Mouse (Mus musculus): Measurements from ENCODE around the gene Nexn.
A peak's percentile ranks its signal among the peaks of the same experiment; 100 is the strongest.
"Not testable (repeated sequence)": the region's sequence is repeated elsewhere in the genome, so short reads cannot be mapped to it uniquely, and the experiment has no call there.

Gene Nexn

DNA sequence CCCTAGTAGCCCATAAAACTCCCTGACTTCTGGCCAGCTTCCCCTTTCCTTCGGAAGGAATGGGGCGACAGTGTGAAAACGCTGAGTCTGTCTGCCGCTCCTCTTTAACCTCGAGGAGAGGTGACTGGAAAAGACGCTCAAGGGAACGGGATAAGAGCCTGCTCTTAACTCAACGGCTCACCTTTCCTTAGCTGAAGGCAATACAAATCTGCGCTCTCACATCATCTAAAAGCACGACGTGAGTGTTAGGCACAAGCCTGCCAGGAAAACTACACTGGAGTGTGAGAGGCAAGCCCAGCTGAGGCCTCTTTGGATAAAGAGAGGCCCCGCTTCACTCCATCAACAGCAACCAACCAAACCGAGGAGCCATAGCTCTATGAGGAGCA, at the start of gene Nexn:
Nexn (minus strand) TSS at position 315 of the 386 bp plus-strand sequence.
- DNase-seq = no peak

DNA sequence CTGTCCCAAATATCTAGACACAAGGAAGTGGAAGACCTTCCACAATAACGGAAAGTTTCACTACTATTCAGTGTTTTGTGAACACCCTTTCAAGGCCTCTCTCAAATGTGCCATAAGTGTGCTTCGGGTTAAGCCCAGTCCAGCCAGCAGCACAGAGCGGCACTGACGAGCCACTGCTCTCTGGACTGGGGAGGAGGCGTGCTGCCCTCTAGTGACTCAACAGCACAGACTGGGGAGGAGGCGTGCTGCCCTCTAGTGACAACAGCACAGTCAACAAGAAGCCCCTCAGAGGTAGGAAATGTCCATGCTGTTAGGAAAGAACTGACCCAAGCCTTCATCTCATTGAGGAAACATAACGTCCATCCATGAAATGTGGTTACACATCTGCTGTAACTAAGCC, 49.5 kb upstream of the Nexn start:
- DNase-seq = peak; percentile 66 to 74

- DNase-seq = not testable (repeated sequence)
These were observed 48.5 kb upstream of the Nexn start for GRCm38 (mm10) chr3:152314666-152315065.

DNA sequence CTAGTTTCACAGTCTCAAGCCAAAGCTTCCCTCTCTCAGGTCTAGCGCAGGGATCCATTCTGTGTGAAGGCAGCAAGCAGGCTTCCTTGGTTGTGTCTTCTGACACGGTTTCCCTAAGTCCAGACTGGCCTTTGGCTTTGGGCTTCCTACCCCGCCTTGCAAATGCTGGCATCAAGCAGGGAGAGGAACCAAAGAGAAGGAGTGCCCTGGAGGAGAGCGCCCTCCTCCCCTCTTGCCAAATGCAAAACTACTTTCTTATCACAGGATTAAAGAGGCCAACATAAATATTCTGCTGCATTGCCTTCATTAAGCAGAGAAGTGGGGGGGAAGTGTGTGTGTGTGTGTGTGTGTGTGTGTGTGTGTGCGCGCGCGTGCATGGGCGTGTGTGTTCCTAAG, 43.1 kb upstream of the Nexn start:
- no peak for DNase-seq

DNA sequence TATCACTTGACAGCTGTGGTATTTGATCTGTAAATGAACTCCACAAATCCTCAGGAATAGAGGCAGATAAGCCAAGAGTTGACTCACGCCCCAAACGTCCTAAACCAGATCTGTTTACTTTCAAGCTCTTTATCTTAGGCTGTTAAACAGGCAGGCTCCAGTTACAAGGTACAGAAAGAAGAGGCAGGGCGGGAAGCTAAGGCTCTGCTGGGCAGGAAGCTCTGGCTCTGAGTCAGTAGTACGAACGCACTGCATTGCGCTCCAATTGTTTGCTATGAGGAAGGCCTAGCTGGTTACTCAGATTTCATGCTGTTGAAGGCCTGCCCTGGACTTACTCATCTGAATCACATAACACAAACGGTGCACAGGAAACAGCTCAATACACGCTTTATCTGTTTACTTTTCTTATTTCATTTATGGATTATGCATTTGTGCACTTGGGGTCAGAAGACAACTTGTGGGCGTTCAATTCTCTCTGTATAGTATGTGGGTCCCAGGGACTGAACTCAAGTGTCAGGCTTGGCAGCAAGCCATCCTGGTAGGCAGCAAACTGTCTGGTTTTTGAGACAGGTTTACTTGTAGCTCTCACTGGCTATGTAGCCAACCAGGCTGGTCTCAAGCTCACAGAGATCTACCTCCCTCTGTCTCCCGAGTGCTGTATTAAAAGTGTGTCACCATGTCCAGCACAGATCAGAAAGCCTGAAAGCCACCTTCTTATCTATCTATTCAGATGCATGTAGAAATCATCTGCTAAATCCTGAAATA, 42.5 kb upstream of the Nexn start:
- DNase-seq = no peak

DNA sequence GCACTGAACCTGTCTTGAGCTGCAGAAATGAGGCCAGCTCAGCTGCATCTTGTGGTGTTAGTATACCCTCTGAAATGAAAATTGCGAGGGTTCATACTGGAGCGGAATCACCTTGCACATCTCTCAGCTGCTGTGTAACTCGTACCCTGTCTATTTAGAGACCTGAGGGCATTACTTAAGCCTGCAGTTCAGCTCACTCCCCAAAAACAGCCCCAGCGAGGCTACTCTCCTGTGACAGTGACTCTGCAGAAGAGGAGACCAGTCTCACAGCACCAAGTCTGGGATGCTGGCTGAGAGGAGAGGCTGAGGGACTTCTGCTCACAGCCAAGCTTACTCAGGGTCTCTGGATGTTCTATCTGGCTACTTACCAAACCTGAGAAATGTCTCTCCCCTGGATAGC, 39.8 kb upstream of the Nexn start:
- DNase-seq = no peak

GRCm38 (mm10) chr3:152305080-152305479, 38.9 kb upstream of the Nexn start:
- DNase-seq = no peak

DNA sequence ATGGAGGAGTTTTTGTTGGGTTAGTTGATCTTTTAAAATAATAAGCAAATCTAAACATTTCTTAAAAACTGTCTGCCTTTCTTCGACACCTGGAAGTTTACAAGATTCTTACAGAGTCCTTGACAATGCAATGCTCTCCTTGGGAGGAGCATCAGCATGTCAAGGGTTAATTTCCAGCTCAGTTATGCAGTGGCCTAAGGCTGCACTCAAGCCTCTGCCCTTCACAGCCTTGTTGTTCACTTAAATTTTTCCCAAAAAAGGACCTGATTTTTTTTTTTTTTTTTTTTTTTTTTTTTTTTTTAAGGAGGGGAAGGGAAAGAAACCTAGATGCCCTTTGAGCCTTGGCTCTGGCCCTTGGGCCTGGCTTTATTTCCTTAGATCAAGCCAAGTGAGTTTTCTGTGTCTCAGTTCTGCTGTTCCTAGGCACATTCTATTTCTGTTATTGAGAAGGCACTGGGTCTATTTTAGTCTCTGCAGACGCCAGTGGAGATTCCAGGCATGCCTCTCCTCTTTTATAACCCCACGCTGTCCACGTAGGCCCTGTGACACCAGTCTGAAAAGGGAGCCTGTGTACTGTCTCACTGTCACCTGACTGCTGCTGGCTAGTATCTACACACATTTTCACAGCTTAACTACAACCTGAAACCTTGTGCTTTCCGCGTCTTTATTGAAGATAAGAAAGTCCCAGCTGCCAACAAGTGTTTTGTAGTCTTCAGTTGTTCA, 38.1 kb upstream of the Nexn start:
- no peak for DNase-seq

- no peak for DNase-seq
These were observed 36.8 kb upstream of the Nexn start for GRCm38 (mm10) chr3:152302991-152303390.

GRCm38 (mm10) chr3:152300376-152301337, 34.5 kb upstream of the Nexn start:
- no peak for DNase-seq

DNA sequence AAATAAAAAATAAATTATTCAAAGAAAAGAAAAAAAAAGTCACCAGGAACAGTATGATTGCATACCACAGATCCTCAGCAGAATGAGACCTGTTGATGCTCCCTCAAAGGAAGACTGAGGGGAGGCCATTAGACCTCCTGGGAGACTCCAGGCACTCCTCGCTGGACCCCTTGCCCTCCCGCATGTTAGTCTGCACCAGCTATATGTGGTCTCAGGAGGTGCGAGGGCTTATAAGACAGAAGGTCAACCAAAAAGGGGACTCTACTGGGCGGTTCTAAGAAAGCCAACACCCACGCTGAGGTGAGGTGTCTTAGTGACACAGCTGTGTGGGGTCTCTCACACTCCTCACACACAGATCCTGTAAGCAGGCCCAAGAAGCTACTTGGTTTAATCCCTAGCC, 29.7 kb upstream of the Nexn start:
- DNase-seq = no peak

- no peak for DNase-seq
These were observed 28.2 kb upstream of the Nexn start for GRCm38 (mm10) chr3:152294400-152294799.

- no peak for DNase-seq
These were observed 27.5 kb upstream of the Nexn start for GRCm38 (mm10) chr3:152293530-152294181.

DNA sequence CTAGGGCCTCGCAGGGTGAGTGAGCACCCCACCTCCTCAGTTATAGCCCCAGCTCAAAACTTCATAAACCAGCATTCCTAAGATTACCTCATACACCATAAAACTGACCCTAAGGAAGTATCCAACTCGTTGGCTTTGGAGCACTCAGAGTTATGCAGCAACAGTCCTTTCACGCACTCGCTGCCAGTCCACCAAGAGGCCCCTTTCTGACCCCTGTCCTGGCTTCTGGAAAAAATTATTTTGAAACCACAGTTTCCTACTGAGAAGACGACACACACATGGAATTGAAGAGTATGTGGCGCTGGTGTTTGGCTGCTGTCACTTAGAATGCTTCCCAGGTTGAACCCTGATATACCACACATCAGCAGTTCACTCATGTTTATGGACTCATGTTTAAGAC, 25.7 kb upstream of the Nexn start:
- no peak for DNase-seq

GRCm38 (mm10) chr3:152290175-152290798, 24.1 kb upstream of the Nexn start:
- no peak for DNase-seq

DNA sequence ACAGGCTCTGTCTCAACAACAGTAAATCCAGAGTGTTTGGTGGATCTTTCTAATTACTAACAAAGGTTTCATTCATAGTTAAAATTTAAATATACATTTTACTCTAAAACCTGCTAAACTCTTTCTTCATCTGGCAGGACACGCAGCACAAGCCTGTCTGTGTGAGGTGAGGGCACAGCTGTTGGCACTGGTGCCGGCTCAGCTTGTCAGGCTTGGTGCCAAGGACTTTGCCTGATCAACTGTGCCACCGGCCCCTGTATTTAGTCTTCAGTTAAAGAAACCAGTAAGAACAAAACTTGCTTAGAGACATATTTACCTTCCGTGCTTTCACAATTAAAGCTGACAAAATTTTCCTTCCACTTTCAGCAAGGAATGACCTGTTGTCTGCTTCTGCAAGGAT, 22.6 kb upstream of the Nexn start:
- no peak for DNase-seq

- DNase-seq = no peak
These were observed 22.1 kb upstream of the Nexn start for GRCm38 (mm10) chr3:152288276-152288675.

DNA sequence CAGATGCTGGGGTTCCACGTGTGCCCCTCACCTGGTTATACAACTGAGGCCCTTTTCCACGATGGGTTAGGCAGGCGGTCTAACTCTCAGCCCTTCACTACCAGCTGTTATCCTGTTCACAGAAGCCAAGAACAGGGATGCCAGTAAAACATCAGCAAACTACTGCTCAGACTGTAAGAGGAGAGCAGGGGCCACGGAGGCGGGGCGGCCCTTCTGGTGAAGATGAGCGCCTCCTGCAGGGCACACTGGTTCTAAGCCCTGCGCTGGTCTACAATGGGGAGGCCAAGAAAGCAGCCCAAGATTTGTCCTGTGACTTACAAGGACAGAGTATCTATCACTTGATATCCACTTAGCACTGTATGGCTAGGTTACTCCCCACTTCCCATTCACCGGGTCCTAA, 21.7 kb upstream of the Nexn start:
- DNase-seq = no peak

DNA sequence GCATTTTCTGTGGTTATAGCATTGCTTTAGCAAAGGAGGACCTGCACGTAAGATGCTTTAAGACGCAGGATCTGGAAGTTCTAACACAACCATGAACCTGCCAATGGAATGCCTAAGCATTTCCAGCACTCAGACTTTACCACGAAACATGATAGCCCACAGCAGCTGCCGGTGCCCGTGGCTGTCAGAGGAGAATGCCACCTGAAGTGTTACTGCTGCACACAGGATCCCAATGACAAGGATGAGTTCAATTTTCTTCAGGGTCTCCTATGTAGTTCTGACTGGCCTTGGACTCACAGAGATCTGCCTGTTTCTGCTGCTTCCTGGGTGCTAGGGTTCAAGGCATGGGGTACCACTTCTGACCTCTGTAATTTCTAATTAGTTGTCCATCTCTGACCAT, 18.6 kb upstream of the Nexn start:
- DNase-seq = no peak

DNA sequence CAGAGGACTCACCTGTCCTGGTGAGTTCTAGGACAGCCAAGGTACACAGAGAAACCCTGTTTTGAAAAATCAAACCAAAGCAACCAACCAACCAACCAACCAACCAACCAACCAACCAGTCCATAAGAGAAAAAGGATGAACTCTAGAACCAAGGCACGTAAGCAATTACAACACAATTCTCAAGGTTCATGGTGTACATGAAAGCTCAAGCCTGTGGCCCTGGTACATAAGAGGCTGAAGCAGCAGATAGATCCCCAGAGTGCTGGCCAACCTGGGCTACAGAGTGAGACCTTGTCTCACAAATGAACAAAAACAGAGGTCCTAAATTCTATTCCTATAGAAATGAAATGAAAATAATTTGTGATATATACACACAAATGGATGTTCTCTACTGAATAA, 18.2 kb upstream of the Nexn start:
- DNase-seq = no peak

DNA sequence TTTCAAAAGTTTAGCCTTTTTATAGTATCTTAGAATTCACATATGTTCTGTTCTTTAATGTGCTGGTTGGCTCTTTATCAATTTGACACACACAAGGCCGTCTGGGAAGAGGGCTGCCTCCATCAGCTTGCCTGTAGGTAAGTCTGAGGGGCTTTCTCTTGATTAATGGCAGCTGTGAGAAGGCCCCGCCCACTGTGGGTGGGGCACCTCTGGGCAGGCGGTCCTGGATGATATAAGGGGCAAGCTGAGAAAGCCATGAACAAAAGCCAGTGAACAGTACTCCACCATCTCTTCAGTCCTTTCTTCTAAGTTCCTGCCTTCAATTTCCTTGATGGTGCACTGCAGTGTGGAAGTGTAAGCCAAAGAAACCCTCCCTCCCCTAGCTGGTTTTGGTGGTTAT, 16.0 kb upstream of the Nexn start:
- no peak for DNase-seq

DNA sequence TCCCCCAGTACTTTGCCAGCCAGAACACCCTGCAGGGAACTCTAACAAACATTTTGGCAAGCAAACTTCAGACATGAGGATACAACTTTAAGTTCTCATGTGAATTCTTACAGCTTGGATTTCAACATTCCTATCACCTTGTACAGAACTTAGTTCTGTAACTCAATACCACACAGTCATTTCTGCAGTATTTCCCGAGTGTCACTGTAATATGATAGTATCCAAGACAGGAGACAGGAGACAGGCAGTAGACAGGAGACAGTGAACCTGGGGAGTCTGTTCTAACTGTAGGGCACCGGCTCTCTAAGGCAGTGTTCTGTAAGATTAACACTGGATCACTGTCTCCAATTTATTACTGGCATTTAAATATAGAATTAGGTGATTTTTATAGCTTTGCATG, 12.3 kb upstream of the Nexn start:
- DNase-seq = no peak
